Mouse (Mus musculus) myocyte (in vitro differentiated cells): ENCODE results near the gene Ctdsp1. TPM values are rescaled to one million over a fixed set of nuclear protein-coding genes. Genes with fewer than 3 reads are reported as not detected.

Source experiments
- H3K27me3 ChIP-seq: one replicate; pipeline ENCODE4 v1.6.1; 2011; ENCODE audit not compliant: control insufficient read depth, insufficient read depth, insufficient read length
- H3K36me3 ChIP-seq: one replicate; pipeline ENCODE4 v1.6.1; 2011; ENCODE audit not compliant: control insufficient read depth, insufficient read depth
- H3K4me2 ChIP-seq: one replicate; pipeline ENCODE4 v1.6.1; 2011; ENCODE audit warnings: low read depth, control low read depth
- H3K4me3 ChIP-seq: one replicate; pipeline ENCODE4 v1.5.1; 2011; ENCODE audit warnings: mild to moderate bottlenecking, control low read depth, moderate library complexity
- H3K79me2 ChIP-seq: one replicate; pipeline ENCODE4 v1.6.1; 2011; ENCODE audit not compliant: control insufficient read depth, insufficient read depth
- H3ac ChIP-seq: one replicate; pipeline ENCODE4 v1.6.1; 2011; ENCODE audit not compliant: control insufficient read depth, insufficient read length
- CEBPB ChIP-seq: IDR thresholded peaks from 2 replicates; pipeline ENCODE4 v1.6.1; 2011; ENCODE audit warnings: mild to moderate bottlenecking, moderate library complexity; ENCODE audit not compliant: poor library complexity, insufficient read depth, severe bottlenecking
- E2F4 ChIP-seq: IDR thresholded peaks from one replicate; pipeline ENCODE4 v1.6.1; 2011; ENCODE audit warnings: mild to moderate bottlenecking, control low read depth, moderate library complexity; ENCODE audit not compliant: insufficient read depth
- MAX ChIP-seq: IDR thresholded peaks from one replicate; pipeline ENCODE4 v1.6.1; 2011; ENCODE audit warnings: low read depth, mild to moderate bottlenecking, control low read depth
- MYOD1 ChIP-seq, 3 experiments: IDR thresholded peaks; one replicate each; pipeline ENCODE4 v1.6.1; 2011; ENCODE audit warnings: control low read depth in 2 of 3, low read depth in 2 of 3, mild to moderate bottlenecking in 2 of 3, moderate library complexity in 1 of 3; ENCODE audit not compliant: insufficient read length in 2 of 3, control insufficient read depth in 1 of 3
- MYOG ChIP-seq, 3 experiments: IDR thresholded peaks; one replicate each; pipeline ENCODE4 v1.6.1; 2011; ENCODE audit warnings: control low read depth in 2 of 3, low read depth in 2 of 3, mild to moderate bottlenecking in 2 of 3; ENCODE audit not compliant: insufficient read length in 2 of 3, control insufficient read depth in 1 of 3, insufficient read depth in 1 of 3
- POLR2A ChIP-seq: IDR thresholded peaks from one replicate; pipeline ENCODE4 v1.6.1; 2011; ENCODE audit warnings: low read depth, mild to moderate bottlenecking, control low read depth, moderate library complexity; ENCODE audit not compliant: insufficient read length
- POLR2AphosphoS2 ChIP-seq: IDR thresholded peaks from one replicate; pipeline ENCODE4 v1.6.1; 2011; ENCODE audit warnings: low read depth, control low read depth; ENCODE audit not compliant: insufficient read length
- REST ChIP-seq: IDR thresholded peaks from one replicate; pipeline ENCODE4 v1.6.1; 2011; ENCODE audit warnings: mild to moderate bottlenecking, control low read depth, moderate library complexity; ENCODE audit not compliant: insufficient read depth, insufficient read length
- SRF ChIP-seq: IDR thresholded peaks from one replicate; pipeline ENCODE4 v1.6.1; 2011; ENCODE audit warnings: low read depth; ENCODE audit not compliant: control insufficient read depth, insufficient read length
- TCF12 ChIP-seq: IDR thresholded peaks from one replicate; pipeline ENCODE4 v1.6.1; 2011; ENCODE audit warnings: mild to moderate bottlenecking, control low read depth; ENCODE audit not compliant: poor library complexity, insufficient read depth, severe bottlenecking
- TCF3 ChIP-seq: IDR thresholded peaks from one replicate; pipeline ENCODE4 v1.6.1; 2011; ENCODE audit warnings: low read depth, control low read depth; ENCODE audit not compliant: insufficient read length
- USF1 ChIP-seq: IDR thresholded peaks from one replicate; pipeline ENCODE4 v1.6.1; 2011; ENCODE audit warnings: low read depth, mild to moderate bottlenecking, control low read depth, moderate library complexity
- polyA plus RNA-seq: library from polyadenylated mRNA; unstranded; fragments of >200 nt; fragmentation: generic; extraction: Trizol; gene quantifications from one replicate; pipeline ENCODE4 v1.2.1, GENCODE M21; 2012; ENCODE audit warnings: missing spikeins

Ctdsp1 gene
- polyA plus RNA-seq, 1 experiment, result 64.0 TPM

DNA sequence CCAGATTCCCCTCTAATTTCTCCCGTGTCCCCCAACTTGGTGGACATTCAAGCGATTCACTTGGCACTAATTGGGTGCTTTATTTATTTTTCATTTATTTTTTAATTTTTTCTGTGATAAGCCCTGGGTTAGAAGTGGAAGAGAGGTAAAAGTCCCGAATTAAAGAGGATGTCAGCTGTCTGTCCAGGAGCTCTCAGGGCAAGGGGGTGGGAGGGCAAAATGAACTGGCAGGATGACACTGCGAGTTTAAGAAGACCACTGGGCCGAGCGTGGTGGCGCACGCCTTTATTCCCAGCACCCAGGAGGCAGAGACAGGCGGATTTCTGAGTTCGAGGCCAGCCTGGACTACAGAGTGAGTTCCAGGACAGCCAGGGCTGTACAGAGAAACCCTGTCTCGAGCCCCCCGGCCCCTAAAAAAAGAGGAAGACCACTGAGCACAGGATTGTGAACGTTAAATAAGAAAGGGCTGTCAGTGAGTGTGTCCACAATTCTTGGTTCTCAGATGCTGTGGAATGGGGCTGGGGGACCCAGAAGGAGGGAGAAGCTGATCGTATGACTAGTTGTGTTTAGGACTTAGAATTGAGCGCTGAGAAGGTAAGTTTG lies 3.8 kb upstream of the Ctdsp1 start:
- Histone ChIP-seq H3ac (no peak overlapping the region), H3K79me2 (peaks cover 7% of the 10 kb centered on the region), H3K4me3 (peak overlapping the region; percentile 30), H3K36me3 (no peaks in the 10 kb centered on the region), H3K27me3 (no peaks in the 10 kb centered on the region), H3K4me2 (peak overlapping the region; percentile 66)
- TF ChIP-seq SRF (no peak), CEBPB (no peak), MYOD1 (IDR thresholded peaks at IDR 0.05; ENCODE audit: control insufficient read depth in 1 of 3, insufficient read length in 2 of 3, low read depth in 2 of 3) (no peak)

GRCm38 (mm10) chr1:74388398-74388920 lies 2.9 kb upstream of the Ctdsp1 start:
- Histone ChIP-seq H3K36me3 (no peaks in the 10 kb centered on the region), H3K4me3 (no peak overlapping the region), H3K27me3 (no peaks in the 10 kb centered on the region), H3K79me2 (peaks cover 16% of the 10 kb centered on the region), H3ac (no peak overlapping the region), H3K4me2 (no peak overlapping the region)
- TF ChIP-seq POLR2A, result no peak
- TF ChIP-seq MYOD1 (IDR thresholded peaks at IDR 0.05; ENCODE audit: control insufficient read depth in 1 of 3, insufficient read length in 2 of 3, low read depth in 2 of 3), result no peak
- TF ChIP-seq CEBPB, result no peak
- no peak for TF ChIP-seq SRF
- TF ChIP-seq USF1, result no peak
- TF ChIP-seq POLR2AphosphoS2, result no peak
- TF ChIP-seq REST, result no peak

GRCm38 (mm10) chr1:74389831-74390286 lies 1.4 kb upstream of the Ctdsp1 start:
- no peak for TF ChIP-seq POLR2A
- TF ChIP-seq TCF12, result no peak
- TF ChIP-seq E2F4, result no peak
- no peak for TF ChIP-seq TCF3
- no peak for TF ChIP-seq SRF
- TF ChIP-seq POLR2AphosphoS2, result no peak
- no peak for TF ChIP-seq REST
- no peak for TF ChIP-seq MYOG (IDR thresholded peaks at IDR 0.05; ENCODE audit: control insufficient read depth in 1 of 3, insufficient read depth in 1 of 3, insufficient read length in 2 of 3, low read depth in 2 of 3)
- no peak for TF ChIP-seq MAX
- no peak for TF ChIP-seq MYOD1 (IDR thresholded peaks at IDR 0.05; ENCODE audit: control insufficient read depth in 1 of 3, insufficient read length in 2 of 3, low read depth in 2 of 3)
- TF ChIP-seq USF1, result no peak
- no peak for TF ChIP-seq CEBPB
- peak overlapping the region; percentile 55 for H3K4me3 ChIP-seq
- no peak overlapping the region for H3ac ChIP-seq
- peaks cover 18% of the 10 kb centered on the region for H3K79me2 ChIP-seq
- no peaks in the 10 kb centered on the region for H3K27me3 ChIP-seq
- peak overlapping the region; percentile 84 for H3K4me2 ChIP-seq
- H3K36me3 ChIP-seq, result no peaks in the 10 kb centered on the region

DNA sequence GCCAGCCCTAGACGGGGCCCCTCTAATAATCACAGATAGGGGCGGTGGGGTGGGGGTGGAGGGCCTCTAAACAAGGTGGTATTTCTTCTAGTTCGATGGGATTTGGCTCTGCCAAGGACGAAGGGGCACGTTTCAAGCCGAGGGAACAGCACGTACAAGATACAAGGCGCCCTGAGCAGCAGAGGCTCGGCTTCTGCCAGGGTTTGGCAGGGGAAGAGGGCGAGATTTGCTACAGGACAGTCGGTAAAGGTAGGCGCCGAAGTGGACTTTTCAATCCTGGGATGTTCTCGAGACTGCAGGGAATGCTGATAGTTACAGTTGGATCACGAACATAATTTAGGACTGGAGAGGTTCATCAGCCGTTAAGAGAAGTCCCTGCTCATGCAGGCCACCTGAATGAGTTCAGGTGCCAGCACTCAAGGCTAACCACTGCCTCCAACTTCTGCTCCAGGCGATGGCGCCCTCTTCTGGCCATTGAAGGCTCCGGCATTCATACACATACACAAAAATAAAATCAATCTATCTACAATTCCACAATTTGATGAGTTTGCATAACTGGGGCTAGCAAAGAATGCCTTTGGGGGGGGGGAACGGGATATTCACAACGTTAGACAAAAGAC lies 912 bp upstream of the Ctdsp1 start:
- TF ChIP-seq MYOD1 (IDR thresholded peaks at IDR 0.05; ENCODE audit: control insufficient read depth in 1 of 3, insufficient read length in 2 of 3, low read depth in 2 of 3) (no peak), USF1 (no peak), POLR2A (no peak), REST (no peak), E2F4 (no peak), MAX (no peak), SRF (no peak), POLR2AphosphoS2 (no peak), TCF3 (no peak), CEBPB (no peak), TCF12 (no peak), MYOG (IDR thresholded peaks at IDR 0.05; ENCODE audit: control insufficient read depth in 1 of 3, insufficient read depth in 1 of 3, insufficient read length in 2 of 3, low read depth in 2 of 3) (no peak)
- Histone ChIP-seq H3K36me3 (no peaks in the 10 kb centered on the region), H3K27me3 (no peaks in the 10 kb centered on the region), H3ac (no peak overlapping the region), H3K4me3 (peak overlapping the region; percentile 55), H3K79me2 (peaks cover 18% of the 10 kb centered on the region), H3K4me2 (peak overlapping the region; percentile 84)

DNA sequence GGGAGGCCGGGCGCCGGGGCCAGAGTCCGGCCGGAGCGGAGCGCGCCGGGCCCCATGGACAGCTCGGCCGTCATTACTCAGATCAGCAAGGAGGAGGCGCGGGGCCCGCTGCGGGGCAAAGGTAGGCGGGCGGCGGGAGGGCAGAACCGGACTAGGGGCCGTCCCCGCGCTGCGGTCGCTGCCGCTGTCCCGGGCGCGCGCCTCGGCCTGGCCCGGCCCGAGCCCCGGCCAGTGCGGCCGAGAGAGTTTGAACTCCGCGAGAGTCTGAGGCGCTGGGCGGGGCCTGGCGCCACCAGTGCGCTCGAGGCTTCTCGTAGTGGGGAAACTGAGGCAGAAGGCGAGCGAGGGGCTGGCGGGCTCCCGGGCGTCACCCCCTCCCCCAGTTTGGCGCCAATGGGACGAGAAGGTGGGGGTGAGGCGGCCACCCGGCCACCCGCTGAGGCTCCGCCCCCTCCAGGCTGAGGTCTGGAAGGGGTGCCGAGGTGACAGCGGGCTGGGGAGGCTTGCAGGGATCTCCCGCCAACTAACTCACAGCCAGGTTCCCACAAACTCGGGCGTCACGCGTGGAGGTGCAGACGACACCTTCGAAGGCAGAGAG lies 634 bp downstream of the Ctdsp1 start:
- H3K4me3 ChIP-seq, result peak overlapping the region; percentile 55
- peak overlapping the region; percentile 84 for H3K4me2 ChIP-seq
- no peaks in the 10 kb centered on the region for H3K27me3 ChIP-seq
- H3K36me3 ChIP-seq, result no peaks in the 10 kb centered on the region
- peak overlapping the region; percentile 95 for H3ac ChIP-seq
- peaks cover 18% of the 10 kb centered on the region for H3K79me2 ChIP-seq
- TF ChIP-seq MYOG (IDR thresholded peaks at IDR 0.05; ENCODE audit: control insufficient read depth in 1 of 3, insufficient read depth in 1 of 3, insufficient read length in 2 of 3, low read depth in 2 of 3) (no peak), TCF3 (no peak), POLR2A (peak; percentile 47)
